Mouse (Mus musculus) MEL-GATA-1-ER (cell line): ENCODE results near the gene Hlx.

Source experiments
- DNase-seq: peaks from one replicate; pipeline ENCODE4 v3.0.0-alpha.2; 2012; ENCODE audit warnings: low read depth; ENCODE audit errors: extremely low read depth

Hlx gene

GRCm38 (mm10) chr1:184732556-184733049 is at the start of gene Hlx:
Gene Hlx, minus strand, starts transcription at chr1:184732619.
- DNase-seq = peak; percentile 89

DNA sequence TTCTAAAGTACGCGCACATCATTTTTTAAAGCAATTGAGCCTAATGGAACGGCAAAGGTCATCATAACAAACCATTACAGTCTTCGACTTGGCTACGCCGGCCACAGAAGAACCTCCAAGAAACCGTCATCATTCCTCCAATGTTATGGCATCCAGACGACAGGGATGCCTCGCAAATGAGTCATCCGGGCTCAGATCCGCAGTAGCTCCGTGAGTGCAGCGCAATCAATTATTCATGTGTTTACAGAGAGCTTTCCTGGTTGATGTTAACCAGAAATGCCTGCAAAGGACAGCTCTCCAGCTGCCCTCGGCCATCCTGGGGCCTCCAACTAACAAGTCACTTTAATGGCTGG is 49.7 kb upstream of the Hlx start:
- no peak for DNase-seq

GRCm38 (mm10) chr1:184781286-184782160 is 49.1 kb upstream of the Hlx start:
- DNase-seq = no peak

GRCm38 (mm10) chr1:184778157-184778556 is 45.7 kb upstream of the Hlx start:
- DNase-seq = no peak

DNA sequence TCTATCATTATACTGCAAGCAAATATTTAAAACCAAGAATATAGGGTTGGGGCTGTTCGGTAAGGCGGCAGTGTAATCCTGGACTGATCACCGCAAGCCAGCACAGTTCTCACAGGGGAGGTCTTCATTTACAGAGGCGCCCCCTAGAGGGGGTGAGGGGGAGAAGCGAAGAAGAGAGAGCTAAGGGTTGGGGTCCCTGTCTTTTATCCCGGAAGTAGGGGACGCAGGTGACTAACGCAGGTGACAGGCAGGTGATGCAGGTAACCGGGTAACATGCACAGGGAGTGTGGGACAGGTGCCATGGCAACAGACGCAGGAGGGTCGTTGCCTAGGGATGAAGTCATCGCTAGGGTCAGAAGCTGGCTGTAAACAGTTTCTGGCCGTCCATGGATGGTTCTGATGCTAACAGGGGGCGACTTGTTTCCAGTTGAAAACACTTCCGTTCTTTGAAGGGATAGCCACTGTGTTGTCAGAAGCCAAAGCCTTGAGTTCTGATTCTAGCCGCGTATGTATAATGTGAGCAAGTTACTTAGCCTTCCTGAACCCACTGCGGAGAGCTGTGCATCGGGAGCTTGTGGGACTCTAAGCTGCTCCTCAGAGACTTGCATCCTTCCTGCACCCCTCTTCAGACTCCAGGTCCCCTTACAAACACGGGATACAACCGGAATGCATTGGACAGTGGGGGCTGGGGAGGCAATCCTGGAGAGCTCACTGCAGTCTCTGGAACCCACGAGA is 44.8 kb upstream of the Hlx start:
- DNase-seq = no peak

DNA sequence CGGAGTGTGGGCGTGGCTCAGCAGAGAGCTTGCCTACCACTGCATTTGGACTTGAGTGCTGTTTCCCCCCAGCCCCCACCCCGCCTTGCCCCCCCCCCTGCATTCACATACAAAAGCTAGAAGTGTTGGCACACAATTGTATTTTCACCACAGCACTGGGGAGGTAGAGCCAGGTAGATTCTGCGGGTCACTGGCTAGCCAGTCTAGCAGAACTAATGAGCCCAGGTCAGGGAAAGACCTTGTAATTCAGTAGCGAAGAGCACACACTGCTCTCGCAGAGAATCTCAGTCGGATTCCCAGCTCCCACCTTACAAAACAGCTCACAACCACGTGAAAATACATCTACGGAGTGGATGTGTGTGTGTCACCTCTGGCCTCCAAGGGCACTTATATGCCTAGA is 42.9 kb upstream of the Hlx start:
- DNase-seq = no peak

DNA sequence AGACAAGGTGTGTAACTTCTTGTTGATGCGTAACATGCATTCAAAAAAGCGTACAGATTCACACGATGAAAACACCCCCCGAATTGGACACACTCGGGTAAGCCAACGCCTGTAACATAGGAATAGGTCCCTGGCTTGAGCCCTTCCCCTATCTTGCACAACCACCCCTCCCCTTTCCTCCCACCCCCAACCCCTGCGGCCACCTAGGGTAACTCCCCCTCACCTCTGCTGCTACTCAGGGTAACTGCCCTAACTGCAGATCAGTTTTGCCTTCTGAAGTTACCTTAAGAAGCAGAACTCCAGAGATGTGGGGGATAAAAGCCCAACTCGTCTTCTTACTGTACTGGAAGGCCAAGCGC is 39.5 kb upstream of the Hlx start:
- no peak for DNase-seq

GRCm38 (mm10) chr1:184771202-184771890 is 38.9 kb upstream of the Hlx start:
- DNase-seq = peak; percentile 33

GRCm38 (mm10) chr1:184763866-184764265 is 31.4 kb upstream of the Hlx start:
- no peak for DNase-seq

- no peak for DNase-seq
Observed at GRCm38 (mm10) chr1:184762941-184763340, 30.5 kb upstream of the Hlx start.

DNA sequence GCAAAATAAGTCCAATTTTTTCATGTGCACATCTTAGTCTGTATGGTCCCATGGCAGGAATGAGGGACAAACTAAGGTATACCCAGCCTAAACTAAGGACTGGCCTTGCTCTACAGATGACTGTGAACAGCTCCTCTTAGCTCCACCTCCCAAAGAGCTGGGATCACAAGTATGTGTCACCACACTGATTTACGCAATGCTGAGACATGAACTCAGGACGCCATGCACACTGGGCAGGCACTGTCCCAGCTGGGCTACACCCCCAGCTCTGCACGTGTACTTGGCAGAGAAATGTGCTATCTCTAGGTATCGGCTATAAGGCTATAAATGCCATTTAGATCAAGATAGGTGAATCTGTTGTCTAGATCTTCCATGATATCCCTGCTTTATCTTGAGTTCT is 29.6 kb upstream of the Hlx start:
- DNase-seq = no peak

DNA sequence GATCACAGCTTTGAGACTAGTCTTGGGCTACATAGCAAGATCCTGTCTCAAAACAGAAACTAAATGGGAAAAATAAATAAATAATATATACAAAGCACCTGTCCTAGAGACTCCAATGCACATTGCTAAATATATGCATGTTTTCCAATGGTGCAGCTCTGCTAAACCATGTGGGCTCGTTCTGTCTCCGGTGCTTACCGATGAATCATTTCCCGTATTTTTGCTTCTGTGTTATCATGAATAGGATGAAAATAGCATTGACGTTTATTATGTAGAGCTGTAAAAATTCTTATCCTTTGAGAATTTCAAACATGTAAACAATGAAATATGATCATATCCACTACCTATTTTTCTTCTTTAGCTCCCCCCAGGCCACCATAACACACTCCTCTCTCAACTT is 20.3 kb upstream of the Hlx start:
- DNase-seq = no peak

DNA sequence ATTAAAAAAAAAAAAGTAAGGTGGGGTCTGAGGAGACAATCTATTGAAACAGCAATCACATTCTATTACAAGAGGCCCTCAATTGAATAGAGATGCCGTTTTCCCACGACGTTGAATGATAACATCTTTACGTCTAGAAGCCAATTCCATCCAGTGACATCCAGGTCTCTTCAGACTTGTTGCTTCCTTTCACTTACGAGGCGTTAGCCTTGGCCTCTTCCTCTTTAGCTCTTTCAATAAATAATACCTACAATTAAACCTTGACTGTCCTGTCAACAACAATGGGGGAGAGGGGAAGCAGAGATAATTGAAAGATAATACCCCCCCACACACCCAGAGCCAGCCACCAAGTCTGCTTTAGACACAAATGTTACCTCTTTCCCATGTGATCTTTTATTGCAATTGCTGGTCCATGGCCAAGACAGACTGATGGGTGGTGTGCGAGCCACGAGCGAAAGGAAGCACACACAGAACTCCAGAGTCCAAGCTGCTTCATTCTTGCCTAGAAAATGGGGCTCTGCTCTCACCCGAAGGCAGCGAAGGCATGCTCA is 17.8 kb upstream of the Hlx start:
- DNase-seq = no peak

- DNase-seq = no peak
Observed at GRCm38 (mm10) chr1:184748692-184749152, 16.3 kb upstream of the Hlx start.

DNA sequence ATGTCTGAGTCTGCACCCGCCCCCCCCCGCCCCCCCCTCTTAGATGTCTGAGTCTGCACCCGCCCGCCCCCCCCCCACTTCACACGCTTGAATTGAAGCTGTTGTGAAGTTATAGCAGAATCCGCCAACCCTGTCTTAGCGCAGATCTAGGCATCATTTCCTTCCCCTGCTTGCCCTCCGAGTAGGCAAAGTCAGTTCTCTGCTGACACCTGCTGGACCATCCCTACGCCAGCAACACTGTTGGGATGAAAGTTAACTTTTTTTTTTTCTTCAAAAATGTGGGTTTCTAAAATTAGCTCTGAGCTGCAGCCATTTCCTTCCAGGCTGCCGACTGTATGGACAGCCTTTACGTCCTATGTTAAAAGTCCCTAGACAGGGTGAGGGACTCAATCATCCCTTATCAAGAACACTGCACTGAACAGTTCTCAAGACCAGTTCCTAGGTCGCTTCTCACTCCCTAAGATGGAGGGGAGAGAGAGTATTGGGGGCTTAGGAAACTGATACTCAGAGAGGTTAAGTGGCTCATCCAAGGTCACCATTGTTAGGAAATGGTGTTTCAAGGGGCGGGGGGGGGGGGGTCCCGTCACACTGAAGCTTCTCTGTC is 5.6 kb upstream of the Hlx start:
- DNase-seq = peak; percentile 64

- DNase-seq = no peak
Observed at GRCm38 (mm10) chr1:184737228-184737627, 4.8 kb upstream of the Hlx start.

DNA sequence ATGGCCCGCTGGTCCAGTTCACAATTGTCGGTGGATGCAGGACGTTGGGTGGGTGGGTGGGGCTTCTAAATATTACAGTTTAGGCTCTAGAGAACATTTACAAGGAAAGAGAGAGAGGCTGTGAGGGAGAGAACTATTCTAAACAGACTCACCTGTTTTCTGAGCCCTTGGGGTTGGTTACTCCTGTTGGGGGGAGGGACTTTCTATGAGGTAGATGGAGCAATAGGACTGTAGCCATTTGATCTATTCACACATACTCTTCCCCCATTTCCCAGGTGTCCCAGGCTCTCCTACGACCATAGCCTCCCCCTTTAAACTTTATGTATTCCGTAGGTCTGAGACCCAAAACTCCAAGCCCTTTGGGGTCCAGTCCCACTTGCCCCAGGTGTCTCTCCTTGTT is 3.8 kb upstream of the Hlx start:
- DNase-seq = no peak

GRCm38 (mm10) chr1:184734991-184735920 is 2.8 kb upstream of the Hlx start:
- peak; percentile 62 for DNase-seq

GRCm38 (mm10) chr1:184734067-184734830 is 1.8 kb upstream of the Hlx start:
- DNase-seq = peak; percentile 33
